Mouse (Mus musculus): ENCODE data around the gene Npl. TPM values are rescaled to one million over a fixed set of nuclear protein-coding genes. Genes with fewer than 3 reads are reported as not detected.
A peak's percentile ranks its signal among the peaks of the same experiment; 100 is the strongest.

The Npl gene
- polyA plus RNA-seq, 1 experiment: 10.0 TPM

DNA sequence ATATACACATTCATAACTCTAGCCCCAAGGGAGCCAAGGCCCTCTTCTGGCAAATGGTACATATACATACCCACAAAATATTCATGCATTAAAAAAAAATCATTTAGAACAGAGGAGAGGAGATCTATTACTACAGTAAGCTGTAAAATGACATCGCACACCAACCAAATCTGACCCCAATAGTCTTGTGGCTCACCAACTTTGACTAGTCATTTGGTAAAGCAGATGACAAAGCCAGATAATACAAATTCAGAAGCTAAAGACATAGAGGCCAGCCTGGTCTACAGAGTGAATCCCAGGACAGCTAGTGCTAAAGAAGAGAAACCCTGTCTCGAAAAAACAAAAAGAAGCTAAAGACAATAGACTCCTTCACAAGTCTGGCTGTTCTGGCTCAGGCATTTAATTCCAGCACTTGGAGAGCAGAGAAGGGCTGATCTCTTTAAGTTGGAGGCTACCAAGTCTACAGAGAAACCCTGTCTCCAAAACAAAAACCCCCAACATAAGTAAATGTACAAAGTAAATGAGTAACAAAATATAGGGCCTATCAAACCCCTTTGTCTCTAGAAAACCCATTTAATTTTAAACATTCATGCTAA lies 64.5 kb downstream of the Npl start:
- peak overlapping the region; percentile 53 for H3K9ac ChIP-seq (ENCODE audit: low read depth, poor library complexity, severe bottlenecking)
- no peaks in the 10 kb centered on the region for H3K4me1 ChIP-seq (ENCODE audit: control insufficient read depth, insufficient read depth, low read length)
- peaks cover 46% of the 10 kb centered on the region for H3K36me3 ChIP-seq (ENCODE audit: control insufficient read depth, insufficient read depth, low read length, poor library complexity, severe bottlenecking)
- H3K4me3 ChIP-seq (ENCODE audit: low read depth, low read length): peak overlapping the region; percentile 56
- H3K27ac ChIP-seq (ENCODE audit: insufficient read depth, low read length): no peak overlapping the region
- TF ChIP-seq CTCF (IDR thresholded peaks at IDR 0.05; ENCODE audit: low read depth, low read length) (no peak), EP300 (IDR thresholded peaks at IDR 0.05; ENCODE audit: insufficient read depth, low read depth, low read length) (no peak), POLR2A (IDR thresholded peaks at IDR 0.05; ENCODE audit: insufficient read depth, low read length) (no peak)
- H3K27me3 ChIP-seq (ENCODE audit: control insufficient read depth, insufficient read depth, low read length, poor library complexity, severe bottlenecking): no peaks in the 10 kb centered on the region
- H3K9me3 ChIP-seq (replicated peaks; ENCODE audit: control insufficient read depth, insufficient read depth, low read length, poor library complexity, severe bottlenecking): no peaks in the 10 kb centered on the region

DNA sequence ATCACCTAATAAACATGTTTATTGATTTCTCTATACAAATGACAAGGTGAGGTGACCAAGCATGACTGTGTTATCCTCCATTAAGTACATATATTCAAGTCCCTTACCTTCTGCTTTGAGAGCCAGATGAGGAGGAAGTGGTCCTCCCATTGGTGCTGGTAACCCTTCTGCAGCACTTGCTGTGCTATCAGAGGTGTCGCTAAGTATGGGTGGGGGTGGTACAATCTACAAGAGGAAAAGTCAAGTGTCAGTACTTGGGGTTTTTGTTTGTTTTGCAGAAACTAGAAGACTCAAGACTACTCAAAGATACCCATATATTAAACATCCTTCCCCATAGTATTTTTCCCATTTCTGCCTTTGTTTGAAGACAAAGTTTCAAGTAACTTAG lies 68.8 kb downstream of the Npl start:
- peaks cover 89% of the 10 kb centered on the region for H3K36me3 ChIP-seq (ENCODE audit: control insufficient read depth, insufficient read depth, low read length, poor library complexity, severe bottlenecking)
- H3K4me3 ChIP-seq (ENCODE audit: low read depth, low read length): no peak overlapping the region
- H3K27me3 ChIP-seq (ENCODE audit: control insufficient read depth, insufficient read depth, low read length, poor library complexity, severe bottlenecking): no peaks in the 10 kb centered on the region

DNA sequence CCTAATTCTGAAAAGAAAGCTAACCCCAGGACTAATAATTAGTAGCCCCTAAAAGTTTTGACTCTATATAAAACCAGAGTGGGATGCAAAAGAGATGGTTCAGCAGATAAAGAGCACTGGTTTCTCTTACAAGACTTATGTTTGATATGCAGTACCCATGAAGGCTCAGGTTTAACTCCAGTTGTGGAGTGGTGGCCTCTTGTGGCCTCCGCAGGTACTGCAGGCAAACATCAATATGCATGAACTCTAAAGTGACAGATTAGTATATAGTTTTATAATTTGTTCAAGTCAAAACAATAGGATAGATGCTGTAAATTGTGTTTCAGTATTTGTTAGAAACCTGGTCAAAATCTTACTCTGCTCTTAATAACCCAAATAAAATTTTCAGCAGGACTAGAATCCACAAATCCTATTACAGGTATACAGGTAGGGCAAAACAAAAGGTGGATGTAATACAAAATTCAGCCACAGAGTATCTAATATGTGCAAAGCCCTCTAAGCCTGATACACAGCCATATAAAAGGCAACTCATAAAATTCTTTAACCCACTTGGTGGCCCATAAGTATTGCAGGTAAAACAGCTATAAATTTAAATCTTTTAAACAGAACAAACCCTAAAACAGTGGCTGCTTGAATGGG lies 69.3 kb downstream of the Npl start:
- Histone ChIP-seq H3K27me3 (ENCODE audit: control insufficient read depth, insufficient read depth, low read length, poor library complexity, severe bottlenecking) (no peaks in the 10 kb centered on the region), H3K9me3 (replicated peaks; ENCODE audit: control insufficient read depth, insufficient read depth, low read length, poor library complexity, severe bottlenecking) (no peaks in the 10 kb centered on the region), H3K27ac (ENCODE audit: insufficient read depth, low read length) (no peak overlapping the region), H3K9ac (ENCODE audit: low read depth, poor library complexity, severe bottlenecking) (no peak overlapping the region), H3K4me3 (ENCODE audit: low read depth, low read length) (no peak overlapping the region), H3K36me3 (ENCODE audit: control insufficient read depth, insufficient read depth, low read length, poor library complexity, severe bottlenecking) (peaks cover 93% of the 10 kb centered on the region), H3K4me1 (ENCODE audit: control insufficient read depth, insufficient read depth, low read length) (no peaks in the 10 kb centered on the region)
- TF ChIP-seq POLR2A (IDR thresholded peaks at IDR 0.05; ENCODE audit: insufficient read depth, low read length) (no peak), CTCF (IDR thresholded peaks at IDR 0.05; ENCODE audit: low read depth, low read length) (peak; percentile 62), EP300 (IDR thresholded peaks at IDR 0.05; ENCODE audit: insufficient read depth, low read depth, low read length) (no peak)

More for the DNA sequence above, 68.8 kb downstream of the Npl start:
- H3K9me3 ChIP-seq (replicated peaks; ENCODE audit: control insufficient read depth, insufficient read depth, low read length, poor library complexity, severe bottlenecking): no peaks in the 10 kb centered on the region
- H3K4me1 ChIP-seq (ENCODE audit: control insufficient read depth, insufficient read depth, low read length): no peaks in the 10 kb centered on the region
- H3K27ac ChIP-seq (ENCODE audit: insufficient read depth, low read length): no peak overlapping the region
- TF ChIP-seq CTCF (IDR thresholded peaks at IDR 0.05; ENCODE audit: low read depth, low read length) (no peak), POLR2A (IDR thresholded peaks at IDR 0.05; ENCODE audit: insufficient read depth, low read length) (no peak), EP300 (IDR thresholded peaks at IDR 0.05; ENCODE audit: insufficient read depth, low read depth, low read length) (no peak)
- no peak overlapping the region for H3K9ac ChIP-seq (ENCODE audit: low read depth, poor library complexity, severe bottlenecking)

DNA sequence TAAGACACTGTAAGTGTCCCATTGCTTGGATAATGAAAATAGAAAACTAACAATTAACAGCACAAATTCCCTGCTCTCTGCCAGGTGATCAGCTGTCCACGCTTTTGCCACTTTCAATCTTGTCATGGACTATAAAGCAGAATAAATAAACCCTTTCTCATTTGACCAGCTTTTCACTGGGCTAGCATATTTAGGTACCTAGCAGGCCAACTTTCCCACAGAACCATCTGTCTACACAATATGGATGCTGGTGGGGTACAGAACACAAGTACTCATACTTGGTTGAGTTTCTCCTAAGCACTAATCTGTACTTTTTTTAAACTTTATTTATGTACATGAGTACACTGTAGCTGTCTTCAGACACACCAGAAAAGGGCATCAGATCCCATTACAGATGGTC lies 70.5 kb downstream of the Npl start:
- H3K36me3 ChIP-seq (ENCODE audit: control insufficient read depth, insufficient read depth, low read length, poor library complexity, severe bottlenecking): peaks cover 94% of the 10 kb centered on the region
- H3K27ac ChIP-seq (ENCODE audit: insufficient read depth, low read length): no peak overlapping the region
- no peak overlapping the region for H3K9ac ChIP-seq (ENCODE audit: low read depth, poor library complexity, severe bottlenecking)
- no peaks in the 10 kb centered on the region for H3K9me3 ChIP-seq (replicated peaks; ENCODE audit: control insufficient read depth, insufficient read depth, low read length, poor library complexity, severe bottlenecking)
- no peaks in the 10 kb centered on the region for H3K4me1 ChIP-seq (ENCODE audit: control insufficient read depth, insufficient read depth, low read length)
- H3K4me3 ChIP-seq (ENCODE audit: low read depth, low read length): no peak overlapping the region
- no peaks in the 10 kb centered on the region for H3K27me3 ChIP-seq (ENCODE audit: control insufficient read depth, insufficient read depth, low read length, poor library complexity, severe bottlenecking)
- TF ChIP-seq EP300 (IDR thresholded peaks at IDR 0.05; ENCODE audit: insufficient read depth, low read depth, low read length) (no peak), POLR2A (IDR thresholded peaks at IDR 0.05; ENCODE audit: insufficient read depth, low read length) (no peak), CTCF (IDR thresholded peaks at IDR 0.05; ENCODE audit: low read depth, low read length) (no peak)

DNA sequence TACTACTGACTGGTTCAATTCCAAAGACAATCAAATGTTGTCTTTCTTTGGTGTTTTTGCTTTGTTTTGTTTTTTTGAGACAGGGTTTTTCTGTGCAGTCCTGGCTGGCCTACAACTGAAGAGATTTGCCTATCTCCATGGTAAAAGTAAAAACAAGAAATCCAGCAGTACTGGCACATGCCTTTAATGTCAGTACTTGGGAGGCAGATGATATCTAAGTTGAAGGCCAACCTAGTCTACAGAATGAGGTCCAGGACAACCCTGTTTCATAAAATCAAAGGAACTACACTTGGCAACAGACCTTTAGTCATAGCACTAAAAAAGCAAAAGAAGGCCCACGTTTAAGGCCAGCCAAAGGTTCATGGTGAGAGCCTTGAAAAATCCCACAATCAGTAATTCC lies 88.0 kb downstream of the Npl start:
- Histone ChIP-seq H3K27me3 (ENCODE audit: control insufficient read depth, insufficient read depth, low read length, poor library complexity, severe bottlenecking) (no peaks in the 10 kb centered on the region), H3K4me3 (ENCODE audit: low read depth, low read length) (no peak overlapping the region), H3K9ac (ENCODE audit: low read depth, poor library complexity, severe bottlenecking) (no peak overlapping the region), H3K9me3 (replicated peaks; ENCODE audit: control insufficient read depth, insufficient read depth, low read length, poor library complexity, severe bottlenecking) (no peaks in the 10 kb centered on the region), H3K27ac (ENCODE audit: insufficient read depth, low read length) (0 out of 2 replicates have a peak overlapping the region, but pooled peaks have one; percentile 19), H3K4me1 (ENCODE audit: control insufficient read depth, insufficient read depth, low read length) (no peaks in the 10 kb centered on the region), H3K36me3 (ENCODE audit: control insufficient read depth, insufficient read depth, low read length, poor library complexity, severe bottlenecking) (peaks cover 96% of the 10 kb centered on the region)
- TF ChIP-seq CTCF (IDR thresholded peaks at IDR 0.05; ENCODE audit: low read depth, low read length): no peak

DNA sequence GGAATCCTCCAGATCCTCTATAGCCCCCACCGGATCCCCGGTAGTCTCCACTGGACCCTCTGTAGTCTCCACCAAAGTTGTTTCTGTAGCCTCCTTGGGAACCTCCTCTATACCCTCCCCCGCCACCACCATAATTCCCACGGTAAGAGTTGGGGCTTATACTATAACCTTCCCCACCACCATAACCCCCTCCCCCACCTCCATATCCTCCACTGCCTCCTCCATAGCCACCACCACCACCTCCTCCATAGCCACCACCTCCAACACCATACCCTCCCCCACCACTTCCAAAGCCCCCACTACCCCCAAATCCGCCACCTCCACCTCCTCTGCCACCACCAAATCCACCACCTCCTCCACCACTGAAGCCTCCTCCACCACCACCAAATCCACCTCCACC lies 93.7 kb downstream of the Npl start:
- H3K27ac ChIP-seq (ENCODE audit: insufficient read depth, low read length): no peak overlapping the region
- peaks cover 66% of the 10 kb centered on the region for H3K36me3 ChIP-seq (ENCODE audit: control insufficient read depth, insufficient read depth, low read length, poor library complexity, severe bottlenecking)
- H3K9me3 ChIP-seq (replicated peaks; ENCODE audit: control insufficient read depth, insufficient read depth, low read length, poor library complexity, severe bottlenecking): no peaks in the 10 kb centered on the region
- no peaks in the 10 kb centered on the region for H3K4me1 ChIP-seq (ENCODE audit: control insufficient read depth, insufficient read depth, low read length)
- H3K9ac ChIP-seq (ENCODE audit: low read depth, poor library complexity, severe bottlenecking): no peak overlapping the region
- TF ChIP-seq POLR2A (IDR thresholded peaks at IDR 0.05; ENCODE audit: insufficient read depth, low read length): no peak
- TF ChIP-seq CTCF (IDR thresholded peaks at IDR 0.05; ENCODE audit: low read depth, low read length): no peak
- no peak for TF ChIP-seq EP300 (IDR thresholded peaks at IDR 0.05; ENCODE audit: insufficient read depth, low read depth, low read length)
- H3K4me3 ChIP-seq (ENCODE audit: low read depth, low read length): no peak overlapping the region
- no peaks in the 10 kb centered on the region for H3K27me3 ChIP-seq (ENCODE audit: control insufficient read depth, insufficient read depth, low read length, poor library complexity, severe bottlenecking)
